Mouse (Mus musculus): ENCODE measurements around the gene Acsm1.
"Not testable (repeated sequence)": the region's sequence is repeated elsewhere in the genome, so short reads cannot be mapped to it uniquely, and the experiment has no call there.

The Acsm1 gene

GRCm38 (mm10) chr7:119606664-119607076 lies at the start of gene Acsm1:
Gene Acsm1 (plus strand): TSS chr7:119607026.
- in situ Hi-C loops (cut with MboI, MseI): no loop called here

DNA sequence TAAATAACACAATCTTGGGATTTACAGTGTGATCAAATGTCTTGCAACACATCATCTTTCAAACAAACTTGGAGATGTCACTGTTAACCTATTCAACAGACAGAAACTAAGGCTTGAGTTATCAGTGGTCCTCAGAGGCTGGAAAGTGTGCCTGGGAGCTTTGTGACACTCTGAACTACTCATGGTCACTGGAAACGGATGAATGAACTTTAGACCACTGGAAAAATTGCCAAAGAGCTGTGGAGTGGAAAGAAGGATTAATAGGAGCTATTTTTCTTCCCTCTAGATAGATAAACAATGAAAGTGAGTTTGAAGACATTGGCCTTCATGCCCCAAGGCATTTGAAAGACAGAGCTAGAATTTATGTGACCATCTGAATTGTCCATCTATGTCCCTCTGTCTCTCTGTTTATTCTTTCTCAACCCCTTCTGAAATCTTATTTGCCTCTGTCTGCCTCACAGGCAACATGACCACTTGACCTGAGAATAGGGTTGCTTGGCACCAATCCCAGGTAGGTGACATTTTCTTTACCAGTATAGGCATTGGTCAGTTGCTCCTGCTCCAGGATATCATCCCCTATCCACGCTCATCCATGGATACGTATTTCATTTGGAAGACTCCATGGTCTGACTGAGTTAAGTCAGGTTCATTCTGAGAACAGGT lies 46.9 kb upstream of the Acsm1 start:
- in situ Hi-C loops (cut with MboI, MseI): no loop called here

DNA sequence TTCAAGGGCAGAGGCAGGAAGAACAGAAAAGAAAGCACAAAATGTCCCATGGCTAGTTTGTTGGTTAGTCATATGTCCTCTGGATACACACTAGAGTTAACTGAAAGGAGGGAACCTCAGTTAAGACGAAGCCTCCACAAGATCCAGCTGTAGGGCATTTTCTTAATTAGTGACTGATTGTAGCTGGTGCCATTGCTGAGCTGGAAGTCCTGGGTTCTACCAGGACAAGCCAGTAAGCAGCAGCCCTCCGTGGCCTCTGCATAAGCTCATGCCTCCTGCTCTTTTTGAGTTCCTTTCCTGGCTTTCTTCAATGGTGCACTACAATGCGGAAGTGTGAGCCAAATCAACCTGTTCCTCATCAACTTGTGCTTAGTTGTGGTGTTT lies 46.4 kb upstream of the Acsm1 start:
- in situ Hi-C loops (cut with MboI, MseI): no loop called here

DNA sequence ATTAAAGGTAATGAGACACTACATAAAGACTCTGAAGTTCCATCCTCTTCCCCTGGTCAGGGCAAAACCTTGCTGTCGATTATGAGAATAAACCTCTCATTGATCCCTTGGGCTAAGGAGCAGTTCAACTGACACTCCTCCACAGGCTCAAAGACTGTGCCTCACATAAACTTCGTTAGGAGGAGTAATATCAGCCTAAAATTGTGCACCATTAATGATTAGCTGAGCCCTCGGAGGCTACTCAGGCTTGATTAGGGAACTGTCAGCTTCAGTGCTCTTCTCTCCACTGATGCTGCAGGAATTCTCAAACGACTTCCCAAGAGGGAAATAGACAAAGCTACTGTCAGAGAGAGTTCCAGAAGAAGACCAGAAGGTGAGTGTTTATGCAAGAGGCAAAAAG lies 45.4 kb upstream of the Acsm1 start:
- in situ Hi-C loops (cut with MboI, MseI): no loop called here

DNA sequence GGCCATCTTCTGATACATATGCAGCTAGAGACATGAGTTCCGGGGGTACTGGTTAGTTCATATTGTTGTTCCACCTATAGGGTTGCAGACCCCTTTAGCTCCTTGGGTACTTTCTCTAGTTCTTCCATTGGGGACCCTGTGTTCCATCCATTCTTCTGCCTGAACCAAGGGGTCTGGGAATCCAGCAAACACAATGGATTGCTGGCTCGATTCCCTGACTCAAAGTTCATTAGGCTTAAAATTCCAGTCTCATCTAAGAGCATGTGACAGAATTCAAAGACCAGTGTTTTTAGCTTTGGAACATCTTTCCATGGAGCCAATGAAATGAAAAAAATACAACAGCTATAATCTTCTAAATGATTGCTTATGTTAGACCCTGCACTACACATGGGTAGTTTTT lies 44.4 kb upstream of the Acsm1 start:
- in situ Hi-C loops (cut with MboI, MseI): not testable (repeated sequence)

GRCm38 (mm10) chr7:119594530-119595107 lies 12.2 kb upstream of the Acsm1 start:
- in situ Hi-C loops (cut with MboI, MseI): no loop called here

DNA sequence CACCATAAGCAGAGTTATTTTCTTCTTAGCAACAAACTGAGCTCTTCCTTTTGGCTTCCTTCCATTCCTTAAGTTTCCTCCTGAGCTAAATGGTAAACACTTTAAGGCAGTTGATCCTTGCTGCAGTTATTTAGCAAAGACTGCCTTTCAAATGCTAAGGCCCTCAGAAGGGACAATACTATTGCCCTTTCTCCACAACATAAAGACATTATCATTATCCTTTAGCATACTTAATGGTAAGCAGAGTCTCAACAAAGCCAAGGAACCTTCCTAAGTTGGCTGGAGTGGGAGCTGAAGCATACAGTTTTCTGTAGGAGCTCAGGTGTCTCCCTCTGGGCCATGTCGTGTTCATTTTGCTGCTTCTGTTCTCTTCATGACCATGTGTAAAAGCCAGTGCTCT lies 11.5 kb upstream of the Acsm1 start:
- in situ Hi-C loops (cut with MboI, MseI): no loop called here

- in situ Hi-C loops (cut with MboI, MseI): no loop called here
These were observed 10.3 kb upstream of the Acsm1 start for GRCm38 (mm10) chr7:119596536-119596935.

- in situ Hi-C loops (cut with MboI, MseI): no loop called here
These were observed 5.5 kb upstream of the Acsm1 start for GRCm38 (mm10) chr7:119601195-119601953.

GRCm38 (mm10) chr7:119601954-119602317 lies 4.9 kb upstream of the Acsm1 start:
- in situ Hi-C loops (cut with MboI, MseI): no loop called here

DNA sequence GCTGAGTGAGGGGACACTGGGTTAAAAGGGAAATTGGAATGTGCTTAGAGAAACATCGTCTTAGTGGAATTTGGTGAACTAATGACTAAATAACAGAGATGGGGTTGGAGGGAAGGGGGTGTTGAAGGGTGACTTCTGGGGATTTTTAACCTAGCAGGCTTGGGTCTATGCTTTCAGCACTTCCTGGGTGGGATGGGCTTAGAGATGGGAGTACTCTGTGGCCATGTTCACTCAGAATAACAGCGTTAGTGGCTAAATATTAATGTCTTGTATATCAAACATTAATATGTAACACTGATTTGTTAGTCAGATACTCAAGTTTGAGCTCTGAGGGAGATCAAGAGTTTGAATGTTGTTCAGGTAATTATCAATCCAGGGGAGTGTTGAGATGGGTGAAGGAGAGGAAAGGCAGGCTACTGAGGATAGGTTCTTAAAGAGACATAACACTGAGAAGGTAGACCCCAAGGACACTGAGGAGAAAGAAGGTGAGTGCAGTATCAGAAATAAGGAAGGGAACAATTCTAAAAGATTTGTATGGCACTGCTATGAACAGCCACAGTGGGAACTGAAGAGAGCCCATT lies 1.8 kb upstream of the Acsm1 start:
- in situ Hi-C loops (cut with MboI, MseI): no loop called here

- in situ Hi-C loops (cut with MboI, MseI): no loop called here
These were observed 731 bp upstream of the Acsm1 start for GRCm38 (mm10) chr7:119605926-119606663.

- in situ Hi-C loops (cut with MboI, MseI): no loop called here
These were observed 1.1 kb downstream of the Acsm1 start for GRCm38 (mm10) chr7:119607796-119608515.

DNA sequence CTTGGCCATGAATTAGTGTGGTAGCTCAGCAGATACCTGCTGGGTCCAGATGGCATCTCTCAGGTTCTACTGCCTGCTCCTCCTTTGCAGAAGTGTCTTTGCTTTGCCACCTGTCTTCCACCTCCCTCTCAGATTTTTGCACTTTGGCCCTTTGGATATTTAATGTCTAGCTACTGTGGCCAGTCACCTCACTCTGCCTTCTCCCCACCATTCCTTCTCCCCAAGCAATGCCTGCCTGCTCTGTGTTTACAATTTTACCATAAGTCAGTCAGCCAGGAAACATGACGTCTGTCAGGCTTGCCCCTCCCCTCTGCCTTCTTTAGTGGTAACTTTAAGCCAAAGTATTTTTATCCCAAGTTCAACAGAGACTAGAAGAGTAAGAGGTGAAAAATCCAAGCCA lies 9.7 kb downstream of the Acsm1 start:
- in situ Hi-C loops (cut with MboI, MseI): no loop called here

GRCm38 (mm10) chr7:119617593-119617992 lies 10.8 kb downstream of the Acsm1 start:
- in situ Hi-C loops (cut with MboI, MseI): no loop called here

GRCm38 (mm10) chr7:119618209-119618935 lies 11.5 kb downstream of the Acsm1 start:
- in situ Hi-C loops (cut with MboI, MseI): no loop called here

DNA sequence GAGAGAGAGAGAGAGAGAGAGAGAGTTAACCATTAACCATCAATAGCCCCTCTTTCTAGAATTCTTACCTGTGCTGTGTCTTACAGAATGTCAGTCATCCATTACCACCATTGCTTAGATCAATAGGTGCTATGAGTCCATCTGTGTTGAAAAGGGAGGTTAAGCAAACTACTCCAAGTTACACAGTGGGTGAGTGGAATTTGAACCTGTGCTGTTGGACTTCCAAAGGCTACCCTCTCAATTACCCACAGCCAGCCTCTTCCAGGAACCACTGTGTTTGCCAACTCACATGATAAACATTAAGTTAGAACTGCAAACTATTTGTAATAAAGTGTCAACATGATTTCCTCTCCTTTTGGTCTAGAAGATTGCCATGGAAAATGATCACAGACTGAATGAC lies 13.3 kb downstream of the Acsm1 start:
- in situ Hi-C loops (cut with MboI, MseI): no loop called here

DNA sequence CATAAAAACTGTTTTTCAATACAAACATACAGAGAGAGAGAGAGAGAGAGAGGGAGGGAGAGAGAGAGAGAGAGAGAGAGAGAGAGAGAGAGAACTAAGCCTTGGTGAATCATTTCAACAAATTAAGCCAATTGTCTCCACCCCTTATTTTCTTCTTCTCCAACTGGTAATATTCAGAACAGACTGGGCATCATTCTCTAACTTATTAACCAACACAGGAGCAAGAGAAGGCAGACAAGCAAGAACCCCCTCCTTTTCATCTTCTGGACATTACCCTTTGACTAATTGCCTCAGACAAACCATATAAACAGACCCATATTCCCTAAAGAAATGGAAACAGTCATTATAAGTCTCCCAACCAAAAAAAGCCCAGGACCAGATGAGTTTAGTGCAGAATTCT lies 31.9 kb downstream of the Acsm1 start:
- in situ Hi-C loops (cut with MboI, MseI): no loop called here

DNA sequence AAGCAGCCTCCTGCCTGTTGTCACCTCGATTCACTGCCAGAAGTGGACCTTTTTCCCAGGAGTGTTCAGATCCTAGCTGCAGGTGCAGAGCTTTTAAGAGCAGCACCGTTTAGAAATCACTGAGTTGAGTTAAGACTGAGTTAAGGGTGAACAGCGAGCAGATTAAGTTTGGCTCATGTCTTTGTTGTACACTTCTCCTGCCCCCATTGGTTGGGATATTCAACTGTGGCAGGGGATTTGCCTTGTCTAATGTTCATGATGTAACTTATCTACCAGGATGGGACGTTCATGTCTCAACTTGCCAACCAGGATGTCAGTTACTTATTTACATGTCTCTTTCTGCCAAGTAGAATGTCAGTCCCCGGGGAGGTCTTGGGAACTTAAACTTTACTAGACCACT lies 35.5 kb downstream of the Acsm1 start:
- in situ Hi-C loops (cut with MboI, MseI): no loop called here

GRCm38 (mm10) chr7:119667893-119668292 lies 61.1 kb downstream of the Acsm1 start:
- in situ Hi-C loops (cut with MboI, MseI): no loop called here

- in situ Hi-C loops (cut with MboI, MseI): loop anchor here in 1 of 2 experiments (10.0 kb wide), 1 partner anchor 1656 kb away; no protein-coding TSS in a partner anchor
These were observed 63.6 kb downstream of the Acsm1 start for GRCm38 (mm10) chr7:119670395-119670794.
